Mouse (Mus musculus): ENCODE results near the gene Srf. TPM values are rescaled to one million over a fixed set of nuclear protein-coding genes. Genes with fewer than 3 reads are reported as not detected.

The Srf gene
- polyA plus RNA-seq, 1 experiment, result 51.1 TPM

DNA sequence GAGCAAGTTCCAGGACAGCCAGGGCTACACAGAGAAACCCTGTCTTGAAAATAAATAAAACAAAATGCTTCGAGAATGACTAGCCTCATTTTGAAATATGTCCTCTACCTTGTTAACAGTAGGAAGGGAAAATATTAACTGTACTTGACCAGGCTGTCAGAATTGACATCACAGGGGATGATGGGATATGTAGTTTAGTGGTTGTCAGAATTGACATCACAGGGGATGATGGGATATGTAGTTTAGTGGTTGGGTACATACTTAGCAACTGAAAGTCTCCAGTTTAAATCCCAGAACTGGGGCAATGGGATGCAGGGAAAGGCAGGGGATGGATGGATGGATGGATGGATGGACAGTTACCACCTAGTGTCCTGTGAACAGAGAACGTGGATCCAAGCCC lies 42.6 kb downstream of the Srf start:
- no peak overlapping the region for H3K4me2 ChIP-seq (ENCODE audit: low read depth)
- H3K79me2 ChIP-seq (ENCODE audit: control insufficient read depth, insufficient read depth), result no peaks in the 10 kb centered on the region
- TF ChIP-seq CEBPB (IDR thresholded peaks at IDR 0.05; ENCODE audit: insufficient read depth, poor library complexity, severe bottlenecking) (no peak), MYOG (IDR thresholded peaks at IDR 0.05; ENCODE audit: control insufficient read depth in 1 of 3, insufficient read depth in 1 of 3, insufficient read length in 2 of 3, low read depth in 2 of 3) (no peak), MYOD1 (IDR thresholded peaks at IDR 0.05; ENCODE audit: control insufficient read depth in 1 of 3, insufficient read length in 2 of 3, low read depth in 2 of 3) (no peak), POLR2AphosphoS2 (IDR thresholded peaks at IDR 0.05; ENCODE audit: insufficient read length, low read depth) (no peak), TCF3 (IDR thresholded peaks at IDR 0.05; ENCODE audit: insufficient read length, low read depth) (no peak), TCF12 (IDR thresholded peaks at IDR 0.05; ENCODE audit: insufficient read depth, poor library complexity, severe bottlenecking) (no peak), SRF (IDR thresholded peaks at IDR 0.05; ENCODE audit: control insufficient read depth, insufficient read length, low read depth) (no peak), REST (IDR thresholded peaks at IDR 0.05; ENCODE audit: insufficient read depth, insufficient read length) (no peak), E2F4 (IDR thresholded peaks at IDR 0.05; ENCODE audit: insufficient read depth) (no peak)
- no peak overlapping the region for H3K4me3 ChIP-seq
- H3K36me3 ChIP-seq (ENCODE audit: control insufficient read depth, insufficient read depth), result no peaks in the 10 kb centered on the region
- no peaks in the 10 kb centered on the region for H3K27me3 ChIP-seq (ENCODE audit: control insufficient read depth, insufficient read depth, insufficient read length)
- H3ac ChIP-seq (ENCODE audit: control insufficient read depth, insufficient read length), result no peak overlapping the region

GRCm38 (mm10) chr17:46511059-46511710 lies 44.8 kb downstream of the Srf start:
- Histone ChIP-seq H3K79me2 (ENCODE audit: control insufficient read depth, insufficient read depth) (no peaks in the 10 kb centered on the region), H3K4me2 (ENCODE audit: low read depth) (no peak overlapping the region), H3K4me3 (no peak overlapping the region), H3ac (ENCODE audit: control insufficient read depth, insufficient read length) (no peak overlapping the region), H3K27me3 (ENCODE audit: control insufficient read depth, insufficient read depth, insufficient read length) (no peaks in the 10 kb centered on the region), H3K36me3 (ENCODE audit: control insufficient read depth, insufficient read depth) (no peaks in the 10 kb centered on the region)
- TF ChIP-seq MAX (IDR thresholded peaks at IDR 0.05; ENCODE audit: low read depth) (no peak), TCF3 (IDR thresholded peaks at IDR 0.05; ENCODE audit: insufficient read length, low read depth) (no peak), USF1 (IDR thresholded peaks at IDR 0.05; ENCODE audit: low read depth) (no peak), REST (IDR thresholded peaks at IDR 0.05; ENCODE audit: insufficient read depth, insufficient read length) (no peak), TCF12 (IDR thresholded peaks at IDR 0.05; ENCODE audit: insufficient read depth, poor library complexity, severe bottlenecking) (no peak), POLR2A (IDR thresholded peaks at IDR 0.05; ENCODE audit: insufficient read length, low read depth) (no peak), MYOG (IDR thresholded peaks at IDR 0.05; ENCODE audit: control insufficient read depth in 1 of 3, insufficient read depth in 1 of 3, insufficient read length in 2 of 3, low read depth in 2 of 3) (no peak), POLR2AphosphoS2 (IDR thresholded peaks at IDR 0.05; ENCODE audit: insufficient read length, low read depth) (no peak), E2F4 (IDR thresholded peaks at IDR 0.05; ENCODE audit: insufficient read depth) (no peak), CEBPB (IDR thresholded peaks at IDR 0.05; ENCODE audit: insufficient read depth, poor library complexity, severe bottlenecking) (no peak), MYOD1 (IDR thresholded peaks at IDR 0.05; ENCODE audit: control insufficient read depth in 1 of 3, insufficient read length in 2 of 3, low read depth in 2 of 3) (no peak), SRF (IDR thresholded peaks at IDR 0.05; ENCODE audit: control insufficient read depth, insufficient read length, low read depth) (no peak)

DNA sequence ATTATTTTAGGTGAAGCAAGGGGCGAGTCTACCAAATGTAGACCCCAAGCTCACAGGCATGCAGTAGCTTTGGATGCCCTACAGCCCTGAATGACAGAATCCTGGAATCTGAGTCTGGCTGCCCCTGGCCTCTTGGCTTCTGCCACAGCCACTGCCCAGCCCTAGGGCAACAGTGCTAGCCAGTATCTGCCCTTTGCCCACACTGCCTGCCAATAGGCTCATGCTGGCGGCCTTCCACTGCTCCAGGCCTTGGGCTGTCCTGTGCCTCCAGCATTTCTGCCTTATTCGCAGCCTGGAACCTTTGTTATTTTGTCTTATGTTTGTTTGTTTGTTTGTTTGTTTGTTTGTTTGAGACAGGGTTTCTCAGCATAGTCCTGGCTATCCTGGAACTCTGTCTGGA lies 50.4 kb downstream of the Srf start:
- Histone ChIP-seq H3K4me3 (no peak overlapping the region), H3K27me3 (ENCODE audit: control insufficient read depth, insufficient read depth, insufficient read length) (no peaks in the 10 kb centered on the region), H3K36me3 (ENCODE audit: control insufficient read depth, insufficient read depth) (no peaks in the 10 kb centered on the region), H3ac (ENCODE audit: control insufficient read depth, insufficient read length) (no peak overlapping the region), H3K79me2 (ENCODE audit: control insufficient read depth, insufficient read depth) (no peaks in the 10 kb centered on the region), H3K4me2 (ENCODE audit: low read depth) (no peak overlapping the region)
- TF ChIP-seq POLR2A (IDR thresholded peaks at IDR 0.05; ENCODE audit: insufficient read length, low read depth), result no peak
- TF ChIP-seq CEBPB (IDR thresholded peaks at IDR 0.05; ENCODE audit: insufficient read depth, poor library complexity, severe bottlenecking), result no peak
- TF ChIP-seq MYOG (IDR thresholded peaks at IDR 0.05; ENCODE audit: control insufficient read depth in 1 of 3, insufficient read depth in 1 of 3, insufficient read length in 2 of 3, low read depth in 2 of 3), result no peak
- TF ChIP-seq POLR2AphosphoS2 (IDR thresholded peaks at IDR 0.05; ENCODE audit: insufficient read length, low read depth), result no peak
- TF ChIP-seq USF1 (IDR thresholded peaks at IDR 0.05; ENCODE audit: low read depth), result no peak
- TF ChIP-seq REST (IDR thresholded peaks at IDR 0.05; ENCODE audit: insufficient read depth, insufficient read length), result no peak
- no peak for TF ChIP-seq TCF3 (IDR thresholded peaks at IDR 0.05; ENCODE audit: insufficient read length, low read depth)
- TF ChIP-seq SRF (IDR thresholded peaks at IDR 0.05; ENCODE audit: control insufficient read depth, insufficient read length, low read depth), result no peak
- no peak for TF ChIP-seq MYOD1 (IDR thresholded peaks at IDR 0.05; ENCODE audit: control insufficient read depth in 1 of 3, insufficient read length in 2 of 3, low read depth in 2 of 3)
- no peak for TF ChIP-seq MAX (IDR thresholded peaks at IDR 0.05; ENCODE audit: low read depth)
- TF ChIP-seq TCF12 (IDR thresholded peaks at IDR 0.05; ENCODE audit: insufficient read depth, poor library complexity, severe bottlenecking), result no peak
- TF ChIP-seq E2F4 (IDR thresholded peaks at IDR 0.05; ENCODE audit: insufficient read depth), result no peak

DNA sequence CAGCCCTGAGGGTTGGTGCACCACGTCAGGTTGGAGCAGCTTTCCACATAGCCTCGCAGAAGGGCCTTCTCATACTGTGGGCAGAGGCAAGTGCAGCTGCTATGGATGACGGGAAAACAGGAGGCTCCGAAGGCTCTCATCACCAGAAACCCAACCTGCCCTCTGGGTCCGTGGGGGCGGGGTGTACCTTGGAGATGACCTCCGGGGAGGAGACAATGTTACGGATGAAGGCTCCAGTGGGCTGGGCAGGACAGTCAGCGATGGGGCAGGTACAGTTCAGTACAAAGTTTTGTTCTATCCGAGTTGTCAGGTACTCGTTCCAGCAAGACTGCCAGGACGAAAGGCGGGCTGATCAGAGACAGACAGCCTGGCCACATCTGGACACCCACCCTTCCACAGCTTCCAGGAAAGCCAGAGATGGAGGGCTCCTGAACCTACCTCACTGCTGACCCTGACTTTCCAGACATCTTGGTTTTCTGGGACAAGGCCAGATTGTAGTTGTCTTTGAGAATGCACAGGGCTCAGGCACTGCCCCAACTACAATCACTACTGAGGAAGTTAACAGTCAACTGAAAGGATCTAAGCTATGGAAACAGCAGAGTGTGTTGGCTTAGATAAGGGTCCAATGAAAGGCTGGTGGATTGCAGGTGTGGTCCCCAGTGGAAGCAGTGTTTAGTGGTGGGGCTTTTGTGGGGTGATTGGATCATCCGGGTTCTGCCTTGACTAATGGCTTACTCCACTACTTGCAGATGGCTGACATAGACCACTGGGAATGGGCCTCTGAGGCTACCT lies 51.9 kb downstream of the Srf start:
- no peaks in the 10 kb centered on the region for H3K79me2 ChIP-seq (ENCODE audit: control insufficient read depth, insufficient read depth)
- H3K36me3 ChIP-seq (ENCODE audit: control insufficient read depth, insufficient read depth), result no peaks in the 10 kb centered on the region
- H3ac ChIP-seq (ENCODE audit: control insufficient read depth, insufficient read length), result no peak overlapping the region
- TF ChIP-seq E2F4 (IDR thresholded peaks at IDR 0.05; ENCODE audit: insufficient read depth) (no peak), MYOD1 (IDR thresholded peaks at IDR 0.05; ENCODE audit: control insufficient read depth in 1 of 3, insufficient read length in 2 of 3, low read depth in 2 of 3) (no peak), TCF12 (IDR thresholded peaks at IDR 0.05; ENCODE audit: insufficient read depth, poor library complexity, severe bottlenecking) (no peak), REST (IDR thresholded peaks at IDR 0.05; ENCODE audit: insufficient read depth, insufficient read length) (no peak), POLR2A (IDR thresholded peaks at IDR 0.05; ENCODE audit: insufficient read length, low read depth) (no peak), SRF (IDR thresholded peaks at IDR 0.05; ENCODE audit: control insufficient read depth, insufficient read length, low read depth) (no peak), MAX (IDR thresholded peaks at IDR 0.05; ENCODE audit: low read depth) (no peak), USF1 (IDR thresholded peaks at IDR 0.05; ENCODE audit: low read depth) (no peak), TCF3 (IDR thresholded peaks at IDR 0.05; ENCODE audit: insufficient read length, low read depth) (no peak), POLR2AphosphoS2 (IDR thresholded peaks at IDR 0.05; ENCODE audit: insufficient read length, low read depth) (no peak), MYOG (IDR thresholded peaks at IDR 0.05; ENCODE audit: control insufficient read depth in 1 of 3, insufficient read depth in 1 of 3, insufficient read length in 2 of 3, low read depth in 2 of 3) (no peak), CEBPB (IDR thresholded peaks at IDR 0.05; ENCODE audit: insufficient read depth, poor library complexity, severe bottlenecking) (no peak)
- no peak overlapping the region for H3K4me3 ChIP-seq
- H3K4me2 ChIP-seq (ENCODE audit: low read depth), result no peak overlapping the region
- H3K27me3 ChIP-seq (ENCODE audit: control insufficient read depth, insufficient read depth, insufficient read length), result no peaks in the 10 kb centered on the region
